Mouse (Mus musculus) heart, embryonic 13.5 days (tissue): ENCODE measurements around the gene Itsn1. TPM values are rescaled to one million over a fixed set of nuclear protein-coding genes. Genes with fewer than 3 reads are reported as not detected.
A peak's percentile ranks its signal among the peaks of the same experiment; 100 is the strongest.

Experiments
- ATAC-seq: fragments of 200-750 bp; cut with Nextera tagmentation; 2 replicates; pipeline ENCODE4 v1.8.0; 2017; ENCODE audit warnings: moderate TSS enrichment; ENCODE audit not compliant: insufficient number of reproducible peaks, low FRiP score, low TSS enrichment; ENCODE audit errors: extremely low read depth
- H3K27ac ChIP-seq: fragments of 300-500 bp; sonication (generic); replicated peaks from 2 replicates; pipeline ENCODE4 v1.5.1; 2015; ENCODE audit warnings: moderate library complexity, mild to moderate bottlenecking, inconsistent platforms
- H3K27me3 ChIP-seq: fragments of 300-500 bp; sonication (generic); replicated peaks from 2 replicates; pipeline ENCODE4 v1.6.1; 2015; ENCODE audit warnings: mild to moderate bottlenecking, inconsistent platforms
- H3K36me3 ChIP-seq: fragments of 300-500 bp; sonication (generic); 2 replicates; pipeline ENCODE4 v1.6.1; 2015; ENCODE audit warnings: mild to moderate bottlenecking, inconsistent platforms
- H3K4me1 ChIP-seq: fragments of 300-500 bp; sonication (generic); 2 replicates; pipeline ENCODE4 v1.6.1; 2015; ENCODE audit warnings: inconsistent platforms
- H3K4me2 ChIP-seq: fragments of 300-500 bp; sonication (generic); 2 replicates; pipeline ENCODE4 v1.6.1; 2015; ENCODE audit warnings: inconsistent platforms, mild to moderate bottlenecking, moderate library complexity
- H3K4me3 ChIP-seq: fragments of 300-500 bp; sonication (generic); 2 replicates; pipeline ENCODE4 v1.5.1; 2015; ENCODE audit warnings: moderate library complexity, mild to moderate bottlenecking, inconsistent platforms
- H3K9ac ChIP-seq: fragments of 300-500 bp; sonication (generic); 2 replicates; pipeline ENCODE4 v1.6.1; 2015; ENCODE audit warnings: inconsistent platforms, mild to moderate bottlenecking, moderate library complexity
- H3K9me3 ChIP-seq: fragments of 300-500 bp; sonication (generic); 2 replicates; pipeline ENCODE4 v1.6.1; 2016; ENCODE audit warnings: inconsistent platforms
- WGBS: fragments of 180-500 bp; shearing (Covaris S2); methylation state at CpG from one replicate; pipeline ENCODE4 v1.1.7; 2015; ENCODE audit warnings: mixed read lengths; 5-methylcytosine and 5-hydroxymethylcytosine counted together
- polyA plus RNA-seq: library from polyadenylated mRNA; unstranded; fragments of >200 nt; fragmentation: Nextera tagmentation; extraction: Ambion mirVana; gene quantifications from 2 replicates; pipeline ENCODE4 v1.2.1, GENCODE M21; 2015

Gene Itsn1
- polyA plus RNA-seq, 1 experiment from 2014 or later: 19.5 TPM

GRCm38 (mm10) chr16:91898850-91899848 lies 170.1 kb downstream of the Itsn1 start:
- no peaks in the 10 kb centered on the region; the same call in 1 of the 2 replicates for H3K4me1 ChIP-seq
- WGBS: 55% methylated on average over 22 of the region's 22 CpGs
- peaks cover 11% of the 10 kb centered on the region; the same call in 1 of the 2 replicates for H3K9me3 ChIP-seq
- no peak overlapping the region for H3K4me3 ChIP-seq
- no peak overlapping the region for H3K27ac ChIP-seq
- 0 out of 2 replicates have a peak, but pooled peaks cover 5% of the 10 kb centered on the region for H3K36me3 ChIP-seq
- peaks cover 4% of the 10 kb centered on the region for H3K27me3 ChIP-seq
- no peak for ATAC-seq
- no peak overlapping the region for H3K9ac ChIP-seq
- H3K4me2 ChIP-seq: no peak overlapping the region

- no peak for ATAC-seq
- Histone ChIP-seq H3K9me3 (peaks cover 11% of the 10 kb centered on the region; the same call in 1 of the 2 replicates), H3K9ac (no peak overlapping the region), H3K36me3 (0 out of 2 replicates have a peak, but pooled peaks cover 5% of the 10 kb centered on the region), H3K4me3 (no peak overlapping the region), H3K27me3 (peaks cover 4% of the 10 kb centered on the region), H3K4me2 (no peak overlapping the region), H3K27ac (no peak overlapping the region), H3K4me1 (no peaks in the 10 kb centered on the region; the same call in none of the 2 replicates)
- WGBS: 64% methylated on average over 11 of the region's 11 CpGs
These were observed 171.2 kb downstream of the Itsn1 start for GRCm38 (mm10) chr16:91900274-91900673.

- Histone ChIP-seq H3K4me2 (no peak overlapping the region), H3K36me3 (0 out of 2 replicates have a peak, but pooled peaks cover 5% of the 10 kb centered on the region), H3K9ac (no peak overlapping the region), H3K27ac (no peak overlapping the region), H3K4me3 (no peak overlapping the region), H3K4me1 (peaks cover 6% of the 10 kb centered on the region; the same call in 1 of the 2 replicates), H3K27me3 (peaks cover 6% of the 10 kb centered on the region), H3K9me3 (peaks cover 11% of the 10 kb centered on the region; the same call in 1 of the 2 replicates)
- ATAC-seq: no peak
- WGBS: 88% methylated on average over 13 of the region's 13 CpGs
These were observed 174.9 kb downstream of the Itsn1 start for GRCm38 (mm10) chr16:91903801-91904506.

- H3K27ac ChIP-seq: no peak overlapping the region
- WGBS: 82% methylated on average over 11 of the region's 11 CpGs
- ATAC-seq: no peak
These were observed 176.2 kb downstream of the Itsn1 start for GRCm38 (mm10) chr16:91905127-91905860.

GRCm38 (mm10) chr16:91905987-91906386 lies 176.9 kb downstream of the Itsn1 start:
- H3K9me3 ChIP-seq: peaks cover 11% of the 10 kb centered on the region; the same call in 1 of the 2 replicates
- H3K27me3 ChIP-seq: peaks cover 4% of the 10 kb centered on the region; the same call in 1 of the 2 replicates
- peaks cover 6% of the 10 kb centered on the region; the same call in 1 of the 2 replicates for H3K4me1 ChIP-seq
- no peak overlapping the region for H3K9ac ChIP-seq
- 58% methylated on average over 10 of the region's 10 CpGs for WGBS
- H3K4me3 ChIP-seq: no peak overlapping the region
- H3K36me3 ChIP-seq: 0 out of 2 replicates have a peak, but pooled peaks cover 5% of the 10 kb centered on the region
- no peak overlapping the region for H3K27ac ChIP-seq
- no peak overlapping the region for H3K4me2 ChIP-seq
- ATAC-seq: no peak

More at GRCm38 (mm10) chr16:91905127-91905860, 176.2 kb downstream of the Itsn1 start:
- Histone ChIP-seq H3K36me3 (0 out of 2 replicates have a peak, but pooled peaks cover 5% of the 10 kb centered on the region), H3K4me2 (no peak overlapping the region), H3K9ac (no peak overlapping the region), H3K4me1 (peaks cover 6% of the 10 kb centered on the region; the same call in 1 of the 2 replicates), H3K27me3 (peaks cover 4% of the 10 kb centered on the region; the same call in 1 of the 2 replicates), H3K4me3 (no peak overlapping the region), H3K9me3 (peaks cover 11% of the 10 kb centered on the region; the same call in 1 of the 2 replicates)

- no peak overlapping the region for H3K4me3 ChIP-seq
- 87% methylated on average over 5 of the region's 5 CpGs for WGBS
- no peak for ATAC-seq
These were observed 177.6 kb downstream of the Itsn1 start for GRCm38 (mm10) chr16:91906672-91907071.

GRCm38 (mm10) chr16:91907158-91907557 lies 178.1 kb downstream of the Itsn1 start:
- Histone ChIP-seq H3K9ac (no peak overlapping the region), H3K4me2 (no peak overlapping the region), H3K27me3 (peaks cover 4% of the 10 kb centered on the region; the same call in 1 of the 2 replicates), H3K9me3 (peaks cover 11% of the 10 kb centered on the region; the same call in 1 of the 2 replicates), H3K4me1 (peaks cover 6% of the 10 kb centered on the region; the same call in 1 of the 2 replicates), H3K4me3 (no peak overlapping the region), H3K27ac (no peak overlapping the region), H3K36me3 (0 out of 2 replicates have a peak, but pooled peaks cover 5% of the 10 kb centered on the region)
- WGBS: 72% methylated on average over 11 of the region's 11 CpGs
- ATAC-seq: no peak

More at GRCm38 (mm10) chr16:91906672-91907071, 177.6 kb downstream of the Itsn1 start:
- no peak overlapping the region for H3K27ac ChIP-seq
- H3K4me1 ChIP-seq: peaks cover 6% of the 10 kb centered on the region; the same call in 1 of the 2 replicates
- H3K9ac ChIP-seq: no peak overlapping the region
- peaks cover 4% of the 10 kb centered on the region; the same call in 1 of the 2 replicates for H3K27me3 ChIP-seq
- H3K9me3 ChIP-seq: peaks cover 11% of the 10 kb centered on the region; the same call in 1 of the 2 replicates
- H3K36me3 ChIP-seq: 0 out of 2 replicates have a peak, but pooled peaks cover 5% of the 10 kb centered on the region
- H3K4me2 ChIP-seq: no peak overlapping the region

GRCm38 (mm10) chr16:91909569-91910335 lies 180.7 kb downstream of the Itsn1 start:
- H3K4me3 ChIP-seq: no peak overlapping the region
- H3K9me3 ChIP-seq: no peaks in the 10 kb centered on the region
- ATAC-seq: no peak
- 83% methylated on average over 15 of the region's 15 CpGs for WGBS
- no peak overlapping the region for H3K4me2 ChIP-seq
- H3K27me3 ChIP-seq: peaks cover 4% of the 10 kb centered on the region; the same call in 1 of the 2 replicates
- H3K36me3 ChIP-seq: no peaks in the 10 kb centered on the region
- peaks cover 6% of the 10 kb centered on the region; the same call in 1 of the 2 replicates for H3K4me1 ChIP-seq
- H3K27ac ChIP-seq: no peak overlapping the region
- no peak overlapping the region for H3K9ac ChIP-seq

- ATAC-seq: peak; percentile 52; the same call in 1 of the 2 replicates
- Histone ChIP-seq H3K27me3 (no peaks in the 10 kb centered on the region), H3K4me1 (peaks cover 12% of the 10 kb centered on the region), H3K9me3 (no peaks in the 10 kb centered on the region), H3K27ac (peak overlapping the region; percentile 50; the same call in 1 of the 2 replicates), H3K4me3 (peak overlapping the region; percentile 48), H3K36me3 (peaks cover 9% of the 10 kb centered on the region; the same call in 1 of the 2 replicates), H3K9ac (peak overlapping the region; percentile 77), H3K4me2 (peak overlapping the region; percentile 73)
- WGBS: 17% methylated on average over 17 of the region's 17 CpGs
These were observed 188.6 kb downstream of the Itsn1 start for GRCm38 (mm10) chr16:91917631-91918096.
